In genomic region chr2:50419648-50420047, GRCm38 (mm10) we compare ENCODE assay signal across 18 mouse cellular contexts.
DNase-seq lines count a peak whose midpoint lies in the region; ATAC-seq and TF ChIP-seq lines count a peak whose summit lies in the region.
"Had no signal": no experiment of that assay in that cellular context is flagged by ENCODE, and none has a peak within 500 bp of the region (broad histone marks: within the 10 kb centered on the region; RNA-seq: fewer than 3 reads in every experiment).

No protein-coding gene starts in this region.

- ATAC-seq in limb, embryonic 12.5 days (ENCODE audit: insufficient number of reproducible peaks, insufficient read depth, low FRiP score, low TSS enrichment, low read depth): no peak
- peak; percentile 30; the same call in 1 of the 2 replicates for ATAC-seq in limb, embryonic 14.5 days (ENCODE audit: low FRiP score, low read depth)
- ATAC-seq: forebrain, embryonic 15.5 days had no signal

- no peak overlapping the region for H3K4me2 ChIP-seq in limb, embryonic 12.5 days
- H3K4me2 ChIP-seq in limb, embryonic 14.5 days (replicated peaks; ENCODE audit: low read depth, low read length, severe bottlenecking): no peak overlapping the region
- H3K4me2 ChIP-seq: embryonic facial prominence, embryonic 12.5 days; forebrain, embryonic 15.5 days had no signal

- no peaks in the 10 kb centered on the region for H3K27me3 ChIP-seq in limb, embryonic 12.5 days
- H3K27me3 ChIP-seq in limb, embryonic 10.5 days (ENCODE audit: low read depth, poor library complexity, severe bottlenecking): no peaks in the 10 kb centered on the region
- no peaks in the 10 kb centered on the region for H3K27me3 ChIP-seq in limb, embryonic 14.5 days (ENCODE audit: control insufficient read depth, insufficient read depth, low read length)
- no peaks in the 10 kb centered on the region for H3K27me3 ChIP-seq in kidney, adult 2 months (replicated peaks; ENCODE audit: control insufficient read depth, insufficient read depth, low read length)
- H3K27me3 ChIP-seq: embryonic facial prominence, embryonic 12.5 days; forebrain, embryonic 15.5 days had no signal

- no peaks in the 10 kb centered on the region for H3K9me3 ChIP-seq in limb, embryonic 12.5 days
- H3K9me3 ChIP-seq in limb, embryonic 10.5 days (replicated peaks): no peaks in the 10 kb centered on the region
- no peaks in the 10 kb centered on the region for H3K9me3 ChIP-seq in limb, embryonic 14.5 days (ENCODE audit: control insufficient read depth, low read length)
- H3K9me3 ChIP-seq: embryonic facial prominence, embryonic 12.5 days; forebrain, embryonic 15.5 days; heart, embryonic 10.5 days had no signal

- WGBS in limb, embryonic 12.5 days: 13% methylated on average over 3 of the region's 3 CpGs
- WGBS in limb, embryonic 10.5 days: 41% methylated on average over 3 of the region's 3 CpGs
- WGBS in limb, embryonic 14.5 days: 13% methylated on average over 3 of the region's 3 CpGs
- WGBS in kidney, adult 2 months: 41% methylated on average over 3 of the region's 3 CpGs

- TF ChIP-seq POLR2A in limb, embryonic 14.5 days (IDR thresholded peaks at IDR 0.05; ENCODE audit: borderline replicate concordance, extremely low read depth, insufficient read depth, insufficient read length): no peak
- TF ChIP-seq POLR2A in kidney, adult 2 months (IDR thresholded peaks at IDR 0.05; ENCODE audit: low read depth, low read length): no peak

- peaks cover 10% of the 10 kb centered on the region for H3K4me1 ChIP-seq in limb, embryonic 12.5 days (replicated peaks)
- H3K4me1 ChIP-seq in limb, embryonic 10.5 days: peaks cover 8% of the 10 kb centered on the region; the same call in 1 of the 2 replicates
- H3K4me1 ChIP-seq in limb, embryonic 14.5 days (ENCODE audit: control insufficient read depth, insufficient read depth, low read length): 0 out of 2 replicates have a peak, but pooled peaks cover 2% of the 10 kb centered on the region
- H3K4me1 ChIP-seq in kidney, adult 2 months (ENCODE audit: control insufficient read depth, insufficient read depth, low read length): no peaks in the 10 kb centered on the region
- H3K4me1 ChIP-seq: embryonic facial prominence, embryonic 12.5 days; forebrain, embryonic 15.5 days; heart, embryonic 10.5 days had no signal

- H3K27ac ChIP-seq in limb, embryonic 12.5 days: peak overlapping the region; percentile 25; the same call in 1 of the 2 replicates
- H3K27ac ChIP-seq in limb, embryonic 10.5 days: no peak overlapping the region
- H3K27ac ChIP-seq in limb, embryonic 14.5 days (replicated peaks; ENCODE audit: low read depth, low read length): no peak overlapping the region; the same call in 1 of the 2 replicates
- H3K27ac ChIP-seq in kidney, adult 2 months (ENCODE audit: insufficient read depth, low read depth, low read length): no peak overlapping the region
- H3K27ac ChIP-seq: embryonic facial prominence, embryonic 12.5 days; forebrain, embryonic 15.5 days; heart, embryonic 10.5 days had no signal

- TF ChIP-seq CTCF in kidney, adult 2 months (conservative IDR thresholded peaks at IDR 0.05; ENCODE audit: insufficient read depth, insufficient read length, low read depth, low read length): no peak

- no peak overlapping the region for H3K9ac ChIP-seq in limb, embryonic 12.5 days (replicated peaks)
- H3K9ac ChIP-seq in limb, embryonic 14.5 days (ENCODE audit: low read depth, low read length, severe bottlenecking): no peak overlapping the region
- H3K9ac ChIP-seq: embryonic facial prominence, embryonic 12.5 days; forebrain, embryonic 15.5 days had no signal

- H3K4me3 ChIP-seq in limb, embryonic 12.5 days (replicated peaks): no peak overlapping the region
- no peak overlapping the region for H3K4me3 ChIP-seq in limb, embryonic 10.5 days
- H3K4me3 ChIP-seq in limb, embryonic 14.5 days (replicated peaks; ENCODE audit: low read length): no peak overlapping the region
- H3K4me3 ChIP-seq in kidney, adult 2 months (ENCODE audit: insufficient read depth, low read depth, low read length): no peak overlapping the region
- H3K4me3 ChIP-seq: embryonic facial prominence, embryonic 12.5 days; forebrain, embryonic 15.5 days; heart, embryonic 10.5 days had no signal

- DNase-seq in limb, embryonic 10.5 days (ENCODE audit: low spot score): no peak
- DNase-seq in lung, postnatal 25 days (ENCODE audit: low spot score): peak; percentile 8
- no peak for DNase-seq in lung, postnatal 10 days
- peak; percentile 30 for DNase-seq in limb, embryonic 14.5 days (ENCODE audit: low spot score)
- DNase-seq in thymus, postnatal 10 days (ENCODE audit: low spot score in 2 of 2): no peak
- DNase-seq in kidney, adult 2 months: no peak
- DNase-seq: adrenal gland, postnatal 10 days; cerebellum, adult 11-12 months; cerebellum, adult 9-10 months; cerebellum, postnatal 25 days; gastrocnemius, postnatal 10 days; heart, adult 18-20 months; heart, postnatal 10 days; heart, postnatal 4 days had no signal

- H3K36me3 ChIP-seq in limb, embryonic 12.5 days: no peaks in the 10 kb centered on the region
- H3K36me3 ChIP-seq in limb, embryonic 10.5 days: no peaks in the 10 kb centered on the region
- H3K36me3 ChIP-seq in limb, embryonic 14.5 days (ENCODE audit: control insufficient read depth, insufficient read depth, low read length): no peaks in the 10 kb centered on the region
- no peaks in the 10 kb centered on the region for H3K36me3 ChIP-seq in kidney, adult 2 months (ENCODE audit: control insufficient read depth, insufficient read depth, low read length)
- H3K36me3 ChIP-seq: embryonic facial prominence, embryonic 12.5 days; forebrain, embryonic 15.5 days; heart, embryonic 10.5 days had no signal

Comparison
In these comparisons a context has a peak if more than half of its experiments do, and no peak if none do; other contexts are left out.
1. DNase-seq: peak in lung, postnatal 25 days (single experiment) and limb, embryonic 14.5 days (single experiment); none in limb, embryonic 10.5 days (single experiment), lung, postnatal 10 days (single experiment), thymus, postnatal 10 days (0 of 2) and kidney, adult 2 months (single experiment).